Comparison of ENCODE assay signal across 9 mouse cellular contexts in the genomic region with DNA sequence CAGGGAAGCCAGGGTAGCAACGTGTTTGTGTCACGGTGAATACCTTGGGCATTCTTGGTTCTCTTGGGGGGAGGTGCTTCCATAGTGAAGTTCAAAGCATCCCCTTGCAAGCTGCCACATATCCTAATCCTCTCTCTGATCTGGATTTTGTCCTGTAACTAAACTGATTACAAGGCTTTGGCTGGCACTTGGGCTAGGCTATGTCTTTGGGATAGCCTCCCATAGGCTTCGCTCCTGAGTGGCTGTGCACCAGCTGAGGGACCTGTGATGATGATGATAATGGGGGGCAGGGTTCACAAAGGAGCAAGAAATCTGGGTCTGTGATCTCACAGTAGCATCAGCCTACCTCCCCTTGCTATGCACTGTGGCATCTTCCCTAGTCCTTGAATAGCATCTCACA. TPM values are rescaled to one million over a fixed set of nuclear protein-coding genes. Genes with fewer than 3 reads are reported as not detected.
A peak's percentile ranks its signal among the peaks of the same experiment; 100 is the strongest.
DNase-seq lines count a peak whose midpoint lies in the region; ATAC-seq lines count a peak whose summit lies in the region.
"Had no signal": no experiment of that assay in that cellular context is flagged by ENCODE, and none has a peak within 500 bp of the region (broad histone marks: within the 10 kb centered on the region; RNA-seq: fewer than 3 reads in every experiment).

No protein-coding gene starts in this region.

- no peak for DNase-seq in heart, postnatal 4 days
- no peak for DNase-seq in urinary bladder, postnatal 25 days (ENCODE audit: low spot score)
- no peak for DNase-seq in cerebellum, adult 8-10 months
- DNase-seq in urinary bladder, postnatal 36 days (ENCODE audit: low spot score in 2 of 2), result no peak

- peak overlapping the region; percentile 42 for H3K9ac ChIP-seq in heart, embryonic 15.5 days
- 0 out of 2 replicates have a peak overlapping the region, but pooled peaks have one; percentile 17 for H3K9ac ChIP-seq in embryonic facial prominence, embryonic 13.5 days
- H3K9ac ChIP-seq in hindbrain, embryonic 16.5 days (ENCODE audit: low read depth, low read length), result peak overlapping the region; percentile 29; the same call in 1 of the 2 replicates
- peak overlapping the region; percentile 26; the same call in 1 of the 2 replicates for H3K9ac ChIP-seq in midbrain, embryonic 16.5 days (ENCODE audit: low read depth, low read length)

- no peak for ATAC-seq in heart, embryonic 15.5 days (replicated peaks; ENCODE audit: insufficient number of reproducible peaks, insufficient read depth, low FRiP score, low read depth)
- ATAC-seq in embryonic facial prominence, embryonic 13.5 days (ENCODE audit: insufficient number of reproducible peaks, insufficient read depth, low FRiP score, low TSS enrichment, low read depth), result no peak
- no peak for ATAC-seq in hindbrain, embryonic 16.5 days
- ATAC-seq in midbrain, embryonic 16.5 days, result 0 out of 2 replicates have a peak, but pooled peaks have one; percentile 21

- H3K4me1 ChIP-seq in heart, embryonic 15.5 days (replicated peaks), result peaks cover 55% of the 10 kb centered on the region
- H3K4me1 ChIP-seq in embryonic facial prominence, embryonic 13.5 days, result peaks cover 66% of the 10 kb centered on the region
- H3K4me1 ChIP-seq in hindbrain, embryonic 16.5 days (ENCODE audit: control insufficient read depth, insufficient read depth, low read depth, low read length), result peaks cover 11% of the 10 kb centered on the region
- H3K4me1 ChIP-seq in midbrain, embryonic 16.5 days (ENCODE audit: control insufficient read depth, insufficient read depth, low read length), result peaks cover 10% of the 10 kb centered on the region

- H3K4me2 ChIP-seq in heart, embryonic 15.5 days, result peak overlapping the region; percentile 60
- peak overlapping the region; percentile 56 for H3K4me2 ChIP-seq in embryonic facial prominence, embryonic 13.5 days
- H3K4me2 ChIP-seq in hindbrain, embryonic 16.5 days (ENCODE audit: low read length), result peak overlapping the region; percentile 44
- peak overlapping the region; percentile 45 for H3K4me2 ChIP-seq in midbrain, embryonic 16.5 days (ENCODE audit: low read length)

- WGBS in heart, embryonic 15.5 days, result 35% methylated on average over 3 of the region's 3 CpGs
- 15% methylated on average over 3 of the region's 3 CpGs for WGBS in embryonic facial prominence, embryonic 13.5 days
- WGBS in hindbrain, embryonic 16.5 days, result 34% methylated on average over 3 of the region's 3 CpGs
- WGBS in midbrain, embryonic 16.5 days, result 28% methylated on average over 3 of the region's 3 CpGs

- H3K9me3 ChIP-seq in heart, embryonic 15.5 days (replicated peaks), result no peaks in the 10 kb centered on the region
- H3K9me3 ChIP-seq in embryonic facial prominence, embryonic 13.5 days, result no peaks in the 10 kb centered on the region
- H3K9me3 ChIP-seq in hindbrain, embryonic 16.5 days (ENCODE audit: control insufficient read depth, low read length), result no peaks in the 10 kb centered on the region
- no peaks in the 10 kb centered on the region for H3K9me3 ChIP-seq in midbrain, embryonic 16.5 days (replicated peaks; ENCODE audit: control insufficient read depth, low read length, poor library complexity, severe bottlenecking)

- no peaks in the 10 kb centered on the region for H3K27me3 ChIP-seq in heart, embryonic 15.5 days
- no peaks in the 10 kb centered on the region for H3K27me3 ChIP-seq in embryonic facial prominence, embryonic 13.5 days
- H3K27me3 ChIP-seq in hindbrain, embryonic 16.5 days (replicated peaks; ENCODE audit: control insufficient read depth, insufficient read depth, low read length), result no peaks in the 10 kb centered on the region
- no peaks in the 10 kb centered on the region for H3K27me3 ChIP-seq in midbrain, embryonic 16.5 days (ENCODE audit: control insufficient read depth, insufficient read depth, low read depth, low read length)

- H3K4me3 ChIP-seq in heart, embryonic 15.5 days, result peak overlapping the region; percentile 39
- H3K4me3 ChIP-seq in embryonic facial prominence, embryonic 13.5 days, result peak overlapping the region; percentile 11
- peak overlapping the region; percentile 1; the same call in 1 of the 2 replicates for H3K4me3 ChIP-seq in hindbrain, embryonic 16.5 days (ENCODE audit: low read length)
- H3K4me3 ChIP-seq in midbrain, embryonic 16.5 days (ENCODE audit: low read depth, low read length), result peak overlapping the region; percentile 9; the same call in 1 of the 2 replicates
- H3K4me3 ChIP-seq: erythroblast, embryonic 14.5 days had no signal

- H3K27ac ChIP-seq in heart, embryonic 15.5 days, result peak overlapping the region; percentile 96
- H3K27ac ChIP-seq in embryonic facial prominence, embryonic 13.5 days, result peak overlapping the region; percentile 96
- H3K27ac ChIP-seq in hindbrain, embryonic 16.5 days (ENCODE audit: low read depth, low read length), result no peak overlapping the region
- no peak overlapping the region; the same call in 1 of the 2 replicates for H3K27ac ChIP-seq in midbrain, embryonic 16.5 days (ENCODE audit: low read length)

- H3K36me3 ChIP-seq in heart, embryonic 15.5 days, result no peaks in the 10 kb centered on the region
- H3K36me3 ChIP-seq in embryonic facial prominence, embryonic 13.5 days, result no peaks in the 10 kb centered on the region
- H3K36me3 ChIP-seq in hindbrain, embryonic 16.5 days (ENCODE audit: control insufficient read depth, insufficient read depth, low read length), result no peaks in the 10 kb centered on the region
- H3K36me3 ChIP-seq in midbrain, embryonic 16.5 days (ENCODE audit: control insufficient read depth, insufficient read depth, low read length), result no peaks in the 10 kb centered on the region

RNA-seq across cellular contexts. Expression of gene Rasl11b, which starts 33.1 kb away (rescaled TPM):
- 90.2 and 101 TPM in 2 replicates for polyA plus RNA-seq in heart, embryonic 15.5 days (2015; fragmentation: Nextera tagmentation; extraction: Ambion mirVana)
- total RNA-seq in heart, postnatal 4 days (2021), result 10 to 100 TPM; 71.9 to 73.4 TPM
- 148 and 177 TPM in 2 replicates for polyA plus RNA-seq in embryonic facial prominence, embryonic 13.5 days (2015; fragmentation: Nextera tagmentation; extraction: Ambion mirVana)
- 19.9 and 20.7 TPM in 2 replicates for polyA plus RNA-seq in hindbrain, embryonic 16.5 days (2015; fragmentation: Nextera tagmentation; extraction: Ambion mirVana)
- polyA plus RNA-seq in midbrain, embryonic 16.5 days (2015; fragmentation: Nextera tagmentation; extraction: Ambion mirVana), result 11.3 and 12.4 TPM in 2 replicates
- polyA plus RNA-seq: erythroblast, embryonic 14.5 days had no signal

Comparison
In these comparisons a context has a peak if more than half of its experiments do, and no peak if none do; other contexts are left out.
1. H3K27ac ChIP-seq: peak in heart, embryonic 15.5 days (single experiment) and embryonic facial prominence, embryonic 13.5 days (single experiment); none in hindbrain, embryonic 16.5 days (single experiment) and midbrain, embryonic 16.5 days (single experiment).
2. Peak in every context shown above with its lines, with median percentiles within 50 percentile points of each other: H3K4me2 ChIP-seq, H3K4me3 ChIP-seq and H3K9ac ChIP-seq.